Mouse (Mus musculus): Measurements from ENCODE around the gene Cntnap2. TPM values are rescaled to one million over a fixed set of nuclear protein-coding genes. Genes with fewer than 3 reads are reported as not detected.

Gene Cntnap2
- total and polyA plus RNA-seq, 3 experiments: 0.30 to 0.79 (median 0.44) TPM

DNA sequence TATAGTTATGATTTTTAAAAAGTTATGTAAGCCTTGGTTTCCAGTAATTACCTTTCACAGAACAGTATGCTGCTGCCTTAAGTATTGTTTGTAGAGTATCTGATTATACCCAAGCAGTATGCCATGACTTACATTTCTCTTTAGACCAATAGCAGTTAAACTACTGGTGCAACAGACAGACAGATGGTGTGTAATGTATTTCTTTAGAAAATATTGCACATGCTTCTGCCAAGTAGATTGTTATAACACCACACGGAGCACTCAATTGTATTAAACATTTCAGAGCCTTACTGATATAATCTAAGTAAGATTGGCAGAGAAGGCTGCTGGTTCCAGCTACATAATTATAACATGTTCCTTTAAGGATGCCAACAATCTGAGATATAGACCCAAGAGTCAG is 1609.9 kb downstream of the Cntnap2 start:
- Histone ChIP-seq H3K36me3 (replicated peaks in 1 of 2; ENCODE audit: control insufficient read depth in 1 of 2, insufficient read depth in 1 of 2, low read length in 1 of 2) (no peaks in the 10 kb centered on the region), H3K9ac (ENCODE audit: insufficient read depth, low read depth) (no peak overlapping the region), H3K27me3 (replicated peaks) (no peaks in the 10 kb centered on the region), H3K4me2 (ENCODE audit: insufficient read depth, low read depth, poor library complexity, severe bottlenecking) (no peak overlapping the region), H3K4me1 (ENCODE audit: control insufficient read depth in 1 of 2, insufficient read depth in 2 of 2) (no peaks in the 10 kb centered on the region), H3K4me3 (replicated peaks in 1 of 3; ENCODE audit: low read depth in 2 of 3, low read length in 2 of 3, poor library complexity in 1 of 3) (no peak overlapping the region), H3K9me3 (replicated peaks; ENCODE audit: low read length) (no peaks in the 10 kb centered on the region), H3K79me2 (replicated peaks; ENCODE audit: control insufficient read depth, extremely low read depth, insufficient read depth, poor library complexity, severe bottlenecking) (no peaks in the 10 kb centered on the region), H3K27ac (ENCODE audit: insufficient read depth, low read depth) (no peak overlapping the region)
- dilution Hi-C loops (cut with MboI; ENCODE audit: extremely low pct_ligation_motif_present, extremely low pct_unique_long_range_greater_than_20kb, low sequenced_read_pairs): no loop called here
- TF ChIP-seq ZMIZ1 (IDR thresholded peaks at IDR 0.05; ENCODE audit: low read depth, low read length): no peak
- in situ Hi-C loops (cut with MboI; ENCODE audit: low pct_ligation_motif_present, low pct_unique_long_range_greater_than_20kb, low sequenced_read_pairs): no loop called here
- no peak for DNase-seq (ENCODE audit: extremely low read depth)

DNA sequence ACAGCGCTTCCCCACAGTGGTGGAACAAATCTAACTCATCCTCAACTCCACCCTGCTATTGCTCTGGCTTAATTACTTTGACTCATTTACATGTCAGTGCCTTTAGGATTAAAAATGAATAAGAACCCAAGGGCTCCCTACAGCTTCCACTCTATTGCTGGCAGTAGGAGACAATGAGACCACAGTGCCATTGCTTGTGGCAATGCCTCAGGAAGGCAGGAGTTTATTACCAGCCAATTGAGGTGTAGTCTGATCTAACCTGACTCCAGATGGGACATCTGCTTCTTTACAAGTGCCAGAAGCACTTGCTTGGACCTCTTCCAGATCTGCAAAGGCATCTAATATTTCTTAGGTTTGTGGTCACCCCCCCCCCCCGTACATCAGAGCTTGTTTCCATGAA is 1615.9 kb downstream of the Cntnap2 start:
- in situ Hi-C loops (cut with MboI; ENCODE audit: low pct_ligation_motif_present, low pct_unique_long_range_greater_than_20kb, low sequenced_read_pairs) (no loop called here), dilution Hi-C loops (cut with MboI; ENCODE audit: extremely low pct_ligation_motif_present, extremely low pct_unique_long_range_greater_than_20kb, low sequenced_read_pairs) (no loop called here)
- Histone ChIP-seq H3K36me3 (replicated peaks in 1 of 2; ENCODE audit: control insufficient read depth in 1 of 2, insufficient read depth in 1 of 2, low read length in 1 of 2) (no peaks in the 10 kb centered on the region), H3K9me3 (replicated peaks; ENCODE audit: low read length) (no peaks in the 10 kb centered on the region), H3K4me3 (replicated peaks in 1 of 3; ENCODE audit: low read depth in 2 of 3, low read length in 2 of 3, poor library complexity in 1 of 3) (no peak overlapping the region), H3K9ac (ENCODE audit: insufficient read depth, low read depth) (no peak overlapping the region), H3K27me3 (replicated peaks) (no peaks in the 10 kb centered on the region), H3K27ac (ENCODE audit: insufficient read depth, low read depth) (no peak overlapping the region), H3K79me2 (replicated peaks; ENCODE audit: control insufficient read depth, extremely low read depth, insufficient read depth, poor library complexity, severe bottlenecking) (no peaks in the 10 kb centered on the region), H3K4me1 (ENCODE audit: control insufficient read depth in 1 of 2, insufficient read depth in 2 of 2) (no peaks in the 10 kb centered on the region), H3K4me2 (ENCODE audit: insufficient read depth, low read depth, poor library complexity, severe bottlenecking) (no peak overlapping the region)
- TF ChIP-seq CTCF (conservative IDR thresholded peaks at IDR 0.05 in 1 of 2, IDR thresholded peaks at IDR 0.05 in 1 of 2; ENCODE audit: low read depth in 2 of 2, low read length in 2 of 2) (no peak), SIN3A (IDR thresholded peaks at IDR 0.05; ENCODE audit: low read length) (no peak), ZC3H11A (IDR thresholded peaks at IDR 0.05; ENCODE audit: low read depth, low read length) (no peak), CHD1 (IDR thresholded peaks at IDR 0.05; ENCODE audit: low read depth, low read length) (no peak), JUND (conservative IDR thresholded peaks at IDR 0.05; ENCODE audit: low read depth, low read length) (no peak), ZNF384 (IDR thresholded peaks at IDR 0.05; ENCODE audit: low read depth, low read length) (no peak), CHD2 (IDR thresholded peaks at IDR 0.05; ENCODE audit: low read length) (no peak), RCOR1 (conservative IDR thresholded peaks at IDR 0.05; ENCODE audit: low read depth, low read length) (no peak), TCF12 (IDR thresholded peaks at IDR 0.05; ENCODE audit: low read depth, low read length) (no peak), KAT2A (IDR thresholded peaks at IDR 0.05; ENCODE audit: insufficient replicate concordance, low read length) (no peak), NELFE (IDR thresholded peaks at IDR 0.05; ENCODE audit: low read depth, low read length) (no peak), MXI1 (IDR thresholded peaks at IDR 0.05; ENCODE audit: low read depth, low read length) (no peak), ELF1 (IDR thresholded peaks at IDR 0.05; ENCODE audit: low read depth, low read length) (no peak)
- DNase-seq (ENCODE audit: extremely low read depth): no peak

- Histone ChIP-seq H3K4me1 (ENCODE audit: control insufficient read depth in 1 of 2, insufficient read depth in 2 of 2) (no peaks in the 10 kb centered on the region), H3K4me2 (ENCODE audit: insufficient read depth, low read depth, poor library complexity, severe bottlenecking) (no peak overlapping the region), H3K9me3 (replicated peaks; ENCODE audit: low read length) (no peaks in the 10 kb centered on the region), H3K4me3 (replicated peaks in 1 of 3; ENCODE audit: low read depth in 2 of 3, low read length in 2 of 3, poor library complexity in 1 of 3) (no peak overlapping the region), H3K9ac (ENCODE audit: insufficient read depth, low read depth) (no peak overlapping the region), H3K36me3 (replicated peaks in 1 of 2; ENCODE audit: control insufficient read depth in 1 of 2, insufficient read depth in 1 of 2, low read length in 1 of 2) (no peaks in the 10 kb centered on the region), H3K79me2 (replicated peaks; ENCODE audit: control insufficient read depth, extremely low read depth, insufficient read depth, poor library complexity, severe bottlenecking) (no peaks in the 10 kb centered on the region), H3K27me3 (replicated peaks) (no peaks in the 10 kb centered on the region), H3K27ac (ENCODE audit: insufficient read depth, low read depth) (no peak overlapping the region)
- DNase-seq (ENCODE audit: extremely low read depth): no peak
- in situ Hi-C loops (cut with MboI; ENCODE audit: low pct_ligation_motif_present, low pct_unique_long_range_greater_than_20kb, low sequenced_read_pairs): no loop called here
- dilution Hi-C loops (cut with MboI; ENCODE audit: extremely low pct_ligation_motif_present, extremely low pct_unique_long_range_greater_than_20kb, low sequenced_read_pairs): no loop called here
- no peak for TF ChIP-seq POLR2AphosphoS2 (IDR thresholded peaks at IDR 0.05; ENCODE audit: low read depth, low read length)
- TF ChIP-seq ZNF384 (IDR thresholded peaks at IDR 0.05; ENCODE audit: low read depth, low read length): no peak
- no peak for TF ChIP-seq MYC (IDR thresholded peaks at IDR 0.05; ENCODE audit: low read depth, low read length)
- no peak for TF ChIP-seq GABPA (IDR thresholded peaks at IDR 0.05; ENCODE audit: insufficient replicate concordance, low read depth, low read length)
- TF ChIP-seq CHD1 (IDR thresholded peaks at IDR 0.05; ENCODE audit: low read depth, low read length): no peak
- TF ChIP-seq CHD2 (IDR thresholded peaks at IDR 0.05; ENCODE audit: low read length): no peak
- no peak for TF ChIP-seq RCOR1 (conservative IDR thresholded peaks at IDR 0.05; ENCODE audit: low read depth, low read length)
These were observed 1616.5 kb downstream of the Cntnap2 start for GRCm38 (mm10) chr6:46675621-46676020.
